In genomic region chr9:56500893-56501590, GRCm38 (mm10) we compare ENCODE assay signal across 14 mouse cellular contexts.
DNase-seq lines count a peak whose midpoint lies in the region; ATAC-seq and TF ChIP-seq lines count a peak whose summit lies in the region.
"Had no signal": no experiment of that assay in that cellular context is flagged by ENCODE, and none has a peak within 500 bp of the region (broad histone marks: within the 10 kb centered on the region; RNA-seq: fewer than 3 reads in every experiment).

No protein-coding gene starts in this region.

- ATAC-seq in liver, embryonic 13.5 days (ENCODE audit: low read depth): no peak
- ATAC-seq in liver, embryonic 11.5 days (replicated peaks; ENCODE audit: low FRiP score): no peak
- no peak for ATAC-seq in kidney, postnatal 0 days (replicated peaks; ENCODE audit: low FRiP score, low read depth)
- ATAC-seq in midbrain, embryonic 15.5 days (replicated peaks): no peak
- ATAC-seq: CD4-positive, CD25-positive, alpha-beta regulatory T cell, adult 4 months had no signal

- no peak overlapping the region for H3K9ac ChIP-seq in liver, embryonic 13.5 days
- no peak overlapping the region for H3K9ac ChIP-seq in liver, embryonic 11.5 days (ENCODE audit: low read depth, low read length)
- H3K9ac ChIP-seq in kidney, postnatal 0 days (ENCODE audit: low read depth, low read length): no peak overlapping the region
- H3K9ac ChIP-seq in midbrain, embryonic 15.5 days: no peak overlapping the region
- H3K9ac ChIP-seq: embryonic facial prominence, embryonic 12.5 days had no signal

- H3K36me3 ChIP-seq in liver, embryonic 13.5 days: no peaks in the 10 kb centered on the region
- no peaks in the 10 kb centered on the region for H3K36me3 ChIP-seq in liver, embryonic 11.5 days (ENCODE audit: control insufficient read depth, insufficient read depth, low read length)
- H3K36me3 ChIP-seq in kidney, postnatal 0 days (ENCODE audit: insufficient read depth, low read length): no peaks in the 10 kb centered on the region
- H3K36me3 ChIP-seq in midbrain, embryonic 15.5 days (replicated peaks): no peaks in the 10 kb centered on the region
- H3K36me3 ChIP-seq: embryonic facial prominence, embryonic 12.5 days had no signal

- peaks cover 17% of the 10 kb centered on the region for H3K4me1 ChIP-seq in liver, embryonic 13.5 days (replicated peaks)
- H3K4me1 ChIP-seq in liver, embryonic 11.5 days (replicated peaks; ENCODE audit: control insufficient read depth, insufficient read depth, low read length): peaks cover 10% of the 10 kb centered on the region
- H3K4me1 ChIP-seq in kidney, postnatal 0 days (replicated peaks; ENCODE audit: insufficient read depth, low read length): peaks cover 57% of the 10 kb centered on the region
- H3K4me1 ChIP-seq in midbrain, embryonic 15.5 days: peaks cover 33% of the 10 kb centered on the region

- H3K27ac ChIP-seq in liver, embryonic 13.5 days: peak overlapping the region; percentile 31; the same call in 1 of the 2 replicates
- H3K27ac ChIP-seq in liver, embryonic 11.5 days (ENCODE audit: low read depth, low read length): no peak overlapping the region
- H3K27ac ChIP-seq in kidney, postnatal 0 days: peak overlapping the region; percentile 80
- H3K27ac ChIP-seq in midbrain, embryonic 15.5 days: no peak overlapping the region
- H3K27ac ChIP-seq: hindbrain, embryonic 10.5 days had no signal

- peak; percentile 92 for DNase-seq in heart, adult 11 months
- DNase-seq in heart, postnatal 14 days: no peak
- no peak for DNase-seq in liver, embryonic 13.5 days
- DNase-seq in liver, embryonic 11.5 days (ENCODE audit: low spot score): no peak
- DNase-seq in NIH3T3 (ENCODE audit: low read depth): peak; percentile 52
- peak; percentile 46 for DNase-seq in kidney, postnatal 0 days (ENCODE audit: low spot score)
- no peak for DNase-seq in left cerebral cortex, adult 11 months (ENCODE audit: low spot score)
- DNase-seq: cerebellum, adult 8-10 months; thymus, postnatal 36 days had no signal

- H3K4me2 ChIP-seq in liver, embryonic 13.5 days: no peak overlapping the region
- no peak overlapping the region for H3K4me2 ChIP-seq in liver, embryonic 11.5 days
- no peak overlapping the region; the same call in 1 of the 2 replicates for H3K4me2 ChIP-seq in kidney, postnatal 0 days (ENCODE audit: low read length)
- no peak overlapping the region for H3K4me2 ChIP-seq in midbrain, embryonic 15.5 days

- 68% methylated on average over 8 of the region's 8 CpGs for WGBS in liver, embryonic 13.5 days (ENCODE audit: insufficient replicate concordance)
- WGBS in liver, embryonic 11.5 days: 83% methylated on average over 8 of the region's 8 CpGs
- WGBS in kidney, postnatal 0 days: 50% methylated on average over 8 of the region's 8 CpGs
- 54% methylated on average over 8 of the region's 8 CpGs for WGBS in midbrain, embryonic 15.5 days

- H3K27me3 ChIP-seq in liver, embryonic 13.5 days: no peaks in the 10 kb centered on the region
- no peaks in the 10 kb centered on the region for H3K27me3 ChIP-seq in liver, embryonic 11.5 days (replicated peaks; ENCODE audit: control insufficient read depth, insufficient read depth, low read length)
- H3K27me3 ChIP-seq in kidney, postnatal 0 days (ENCODE audit: insufficient read depth, low read length): no peaks in the 10 kb centered on the region
- H3K27me3 ChIP-seq in midbrain, embryonic 15.5 days (replicated peaks): no peaks in the 10 kb centered on the region
- H3K27me3 ChIP-seq: embryonic facial prominence, embryonic 12.5 days had no signal

- no peaks in the 10 kb centered on the region for H3K9me3 ChIP-seq in liver, embryonic 13.5 days (replicated peaks)
- H3K9me3 ChIP-seq in liver, embryonic 11.5 days (ENCODE audit: control insufficient read depth, low read length): no peaks in the 10 kb centered on the region
- H3K9me3 ChIP-seq in kidney, postnatal 0 days (replicated peaks; ENCODE audit: low read length): no peaks in the 10 kb centered on the region
- H3K9me3 ChIP-seq in midbrain, embryonic 15.5 days: no peaks in the 10 kb centered on the region
- H3K9me3 ChIP-seq: embryonic facial prominence, embryonic 12.5 days; hindbrain, embryonic 10.5 days; megakaryocyte, embryonic 14.5 days had no signal

- intact Hi-C loops in heart, postnatal 14 days (cut with DNase I): no loop called here

- no peak for TF ChIP-seq CTCF in kidney, postnatal 0 days (IDR thresholded peaks at IDR 0.05; ENCODE audit: low read depth)

- no peak overlapping the region for H3K4me3 ChIP-seq in liver, embryonic 13.5 days (replicated peaks)
- H3K4me3 ChIP-seq in liver, embryonic 11.5 days (ENCODE audit: low read depth, low read length): no peak overlapping the region
- no peak overlapping the region for H3K4me3 ChIP-seq in kidney, postnatal 0 days (replicated peaks; ENCODE audit: low read depth, low read length)
- H3K4me3 ChIP-seq in midbrain, embryonic 15.5 days: no peak overlapping the region
- H3K4me3 ChIP-seq: embryonic facial prominence, embryonic 12.5 days; hindbrain, embryonic 10.5 days; megakaryocyte, embryonic 14.5 days had no signal

Comparison
In these comparisons a context has a peak if more than half of its experiments do, and no peak if none do; other contexts are left out.
1. DNase-seq: peak in heart, adult 11 months (single experiment), NIH3T3 (single experiment) and kidney, postnatal 0 days (single experiment); none in heart, postnatal 14 days (0 of 2), liver, embryonic 13.5 days (single experiment), liver, embryonic 11.5 days (single experiment) and left cerebral cortex, adult 11 months (single experiment).
2. H3K27ac ChIP-seq: peak in liver, embryonic 13.5 days (single experiment) and kidney, postnatal 0 days (single experiment); none in liver, embryonic 11.5 days (single experiment) and midbrain, embryonic 15.5 days (single experiment).